Mouse (Mus musculus) duodenum, adult 2 months (tissue): Measurements from ENCODE around the gene Kazald1. TPM values are rescaled to one million over a fixed set of nuclear protein-coding genes. Genes with fewer than 3 reads are reported as not detected.

Experiments used
- polyA plus RNA-seq: library from polyadenylated mRNA; depleted of rRNA; stranded (reverse); fragments of >200 nt; gene quantifications from 2 replicates; pipeline ENCODE4 v1.2.3, GENCODE M21; 2012; ENCODE audit warnings: low replicate concordance; rRNA removed

Kazald1 gene
- polyA plus RNA-seq: 2.1 TPM in 2 replicates

GRCm38 (mm10) chr19:45074580-45075322, at the start of gene Kazald1:
Kazald1 (plus strand) TSS chr19:45075241.

GRCm38 (mm10) chr19:45045651-45046050, 29.4 kb upstream of the Kazald1 start, which contains the start of gene Pdzd7:
Pdzd7 (minus strand) TSS chr19:45045717.

GRCm38 (mm10) chr19:45047417-45047934, 27.6 kb upstream of the Kazald1 start, which contains the start of gene Sfxn3:
Sfxn3 (plus strand) TSS chr19:45047503.

Other genes starting within 250 kb of the Kazald1 start
- 18.9 and 22.3 TPM in 2 replicates for gene Slf2, start 144.1 kb upstream of the Kazald1 start, polyA plus RNA-seq
- 290 and 406 TPM in 2 replicates for gene Sema4g, start 86.1 kb upstream of the Kazald1 start, polyA plus RNA-seq
- gene Twnk, start 69.6 kb upstream of the Kazald1 start, polyA plus RNA-seq: 4.6 and 5.2 TPM in 2 replicates
- gene Mrpl43, start 68.8 kb upstream of the Kazald1 start, polyA plus RNA-seq: 169 and 174 TPM in 2 replicates
- gene Lzts2, start 60.8 kb upstream of the Kazald1 start, polyA plus RNA-seq: 65.6 and 89.6 TPM in 2 replicates
- 0.31 and 1.4 TPM in 2 replicates for gene Pdzd7, start 29.5 kb upstream of the Kazald1 start, polyA plus RNA-seq
- gene Sfxn3, start 27.7 kb upstream of the Kazald1 start, polyA plus RNA-seq: 4.5 and 10.4 TPM in 2 replicates
- gene Tlx1, start 75.4 kb downstream of the Kazald1 start, polyA plus RNA-seq: not detected in 2 replicates
- 0.04 TPM in 1 of 2 replicates, not detected in the other for gene Lbx1, start 160.6 kb downstream of the Kazald1 start, polyA plus RNA-seq